Comparison of ENCODE assay signal across 7 mouse cellular contexts in the genomic region with DNA sequence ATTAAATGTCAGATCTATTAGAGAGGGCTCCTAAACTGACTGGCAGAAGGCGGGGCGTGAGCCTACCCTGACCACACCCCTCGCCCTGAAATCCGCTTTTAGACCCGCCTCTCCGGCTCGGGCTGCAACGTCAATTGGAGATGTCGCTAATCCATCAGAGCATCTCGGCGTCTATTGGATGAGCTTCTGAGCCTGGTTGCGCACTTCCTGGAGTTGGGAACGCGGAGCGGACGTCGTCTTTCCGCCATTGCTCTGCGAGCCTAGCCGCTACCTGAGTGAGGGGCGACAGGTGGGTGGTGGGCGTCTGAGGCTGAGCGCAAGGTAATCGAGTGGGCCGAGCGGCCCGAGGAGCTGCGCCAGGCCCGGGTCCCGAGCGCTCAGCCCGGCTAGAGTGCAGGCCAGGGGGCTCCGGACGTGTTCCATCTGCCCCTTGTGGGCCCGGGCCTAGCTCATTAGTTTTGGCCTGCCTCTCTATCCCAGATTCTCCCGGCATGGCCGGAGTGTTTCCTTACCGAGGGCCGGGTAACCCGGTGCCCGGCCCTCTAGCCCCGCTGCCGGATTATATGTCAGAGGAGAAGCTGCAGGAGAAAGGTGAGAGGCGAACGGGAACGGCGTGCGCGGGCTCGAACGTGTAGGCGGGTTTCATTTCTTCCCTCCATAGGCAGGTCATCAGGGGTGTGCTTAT. TPM values are rescaled to one million over a fixed set of nuclear protein-coding genes. Genes with fewer than 3 reads are reported as not detected.
DNase-seq lines count a peak whose midpoint lies in the region; ATAC-seq lines count a peak whose summit lies in the region.

A gene (plus strand): TSS at position 216 of the 685 bp plus-strand sequence.

- H3K9me3 ChIP-seq in intestine, embryonic 15.5 days: no peaks in the 10 kb centered on the region
- no peaks in the 10 kb centered on the region for H3K9me3 ChIP-seq in midbrain, embryonic 10.5 days (replicated peaks)

- H3K4me1 ChIP-seq in intestine, embryonic 15.5 days (replicated peaks): peaks cover 8% of the 10 kb centered on the region
- peaks cover 13% of the 10 kb centered on the region for H3K4me1 ChIP-seq in midbrain, embryonic 10.5 days

- peak; percentile 100 for ATAC-seq in intestine, embryonic 15.5 days

- peak; percentile 93 to 94 for DNase-seq in adrenal gland, adult 18-20 months (ENCODE audit: low spot score in 2 of 2)
- DNase-seq in embryo, embryonic 11 days: peak; percentile 98
- DNase-seq in gastrocnemius, postnatal 36 days: peak; percentile 93 to 96
- peak; percentile 98 to 99 for DNase-seq in left cerebral cortex, postnatal 25 days (ENCODE audit: low spot score in 2 of 2)
- peak; percentile 96 for DNase-seq in midbrain, embryonic 10.5 days (ENCODE audit: low spot score)
- DNase-seq in right cerebral cortex, postnatal 4 days: peak; percentile 90

- peak within 1 kb of the TSS; percentile 98 for H3K9ac ChIP-seq in intestine, embryonic 15.5 days

- H3K4me3 ChIP-seq in intestine, embryonic 15.5 days (replicated peaks): peak within 1 kb of the TSS; percentile 97
- H3K4me3 ChIP-seq in midbrain, embryonic 10.5 days: peak within 1 kb of the TSS; percentile 99

- no peaks in the 10 kb centered on the region for H3K27me3 ChIP-seq in intestine, embryonic 15.5 days (replicated peaks)
- no peaks in the 10 kb centered on the region for H3K27me3 ChIP-seq in midbrain, embryonic 10.5 days (ENCODE audit: low read depth, poor library complexity, severe bottlenecking)

- H3K4me2 ChIP-seq in intestine, embryonic 15.5 days (replicated peaks): peak within 1 kb of the TSS; percentile 89

- peak within 1 kb of the TSS; percentile 66 for H3K27ac ChIP-seq in intestine, embryonic 15.5 days
- peak within 1 kb of the TSS; percentile 97 for H3K27ac ChIP-seq in midbrain, embryonic 10.5 days (replicated peaks)

- intact Hi-C loops in gastrocnemius, postnatal 36 days (cut with DNase I): no loop called here
- intact Hi-C loops in left cerebral cortex, postnatal 25 days (cut with DNase I): no loop called here

- peaks cover 23% of the 10 kb centered on the region for H3K36me3 ChIP-seq in intestine, embryonic 15.5 days
- peaks cover 40% of the 10 kb centered on the region for H3K36me3 ChIP-seq in midbrain, embryonic 10.5 days

- under 1% methylated on average over 52 of the region's 52 CpGs for WGBS in intestine, embryonic 15.5 days
- under 1% methylated on average over 52 of the region's 52 CpGs for WGBS in midbrain, embryonic 10.5 days

RNA-seq across cellular contexts. Expression of the gene that starts here (rescaled TPM):
- total RNA-seq in adrenal gland, adult 18-20 months (2021): 100 to 1,000 TPM; 118 to 147 TPM
- 10 to 100 TPM; 56.1 to 64.1 TPM for total RNA-seq in gastrocnemius, postnatal 36 days (2021)
- polyA plus RNA-seq in intestine, embryonic 15.5 days (2015; fragmentation: Nextera tagmentation; extraction: Ambion mirVana): 47.5 and 48.2 TPM in 2 replicates
- total RNA-seq in left cerebral cortex, postnatal 25 days (2021): 100 to 1,000 TPM; 120 to 127 TPM
- polyA plus RNA-seq in midbrain, embryonic 10.5 days (2016; fragmentation: Nextera tagmentation; extraction: Ambion mirVana): 67.3 and 72.2 TPM in 2 replicates

Comparison
In these comparisons a context has a peak if more than half of its experiments do, and no peak if none do; other contexts are left out.
1. Peak in every context shown above with its lines: DNase-seq, ATAC-seq, H3K4me3 ChIP-seq and H3K27ac ChIP-seq.